Mouse (Mus musculus): ENCODE data around the gene Casp12. TPM values are rescaled to one million over a fixed set of nuclear protein-coding genes. Genes with fewer than 3 reads are reported as not detected.
"Not testable (repeated sequence)": the region's sequence is repeated elsewhere in the genome, so short reads cannot be mapped to it uniquely, and the experiment has no call there.

The Casp12 gene
- polyA plus RNA-seq, 1 experiment, result 1.4 TPM

- TF ChIP-seq CTCF (conservative IDR thresholded peaks at IDR 0.05; ENCODE audit: insufficient read depth, insufficient read length, low read depth, low read length), result no peak
- TF ChIP-seq POLR2A (IDR thresholded peaks at IDR 0.05; ENCODE audit: low read depth, low read length), result no peak
- Histone ChIP-seq H3K4me1 (ENCODE audit: control insufficient read depth, insufficient read depth, low read length) (no peaks in the 10 kb centered on the region), H3K27me3 (replicated peaks; ENCODE audit: control insufficient read depth, insufficient read depth, low read length) (no peaks in the 10 kb centered on the region), H3K27ac (ENCODE audit: insufficient read depth, low read depth, low read length) (no peak overlapping the region), H3K4me3 (ENCODE audit: insufficient read depth, low read depth, low read length) (no peak overlapping the region), H3K36me3 (ENCODE audit: control insufficient read depth, insufficient read depth, low read length) (no peaks in the 10 kb centered on the region)
- no peak for DNase-seq
These were observed 11.6 kb downstream of the Casp12 start for GRCm38 (mm10) chr9:5356801-5357200.

- Histone ChIP-seq H3K4me3 (ENCODE audit: insufficient read depth, low read depth, low read length) (no peak overlapping the region), H3K27ac (ENCODE audit: insufficient read depth, low read depth, low read length) (no peak overlapping the region), H3K27me3 (replicated peaks; ENCODE audit: control insufficient read depth, insufficient read depth, low read length) (no peaks in the 10 kb centered on the region), H3K4me1 (ENCODE audit: control insufficient read depth, insufficient read depth, low read length) (no peaks in the 10 kb centered on the region), H3K36me3 (ENCODE audit: control insufficient read depth, insufficient read depth, low read length) (no peaks in the 10 kb centered on the region)
- TF ChIP-seq POLR2A (IDR thresholded peaks at IDR 0.05; ENCODE audit: low read depth, low read length) (no peak), CTCF (conservative IDR thresholded peaks at IDR 0.05; ENCODE audit: insufficient read depth, insufficient read length, low read depth, low read length) (no peak)
- no peak for DNase-seq
These were observed 48.3 kb downstream of the Casp12 start for GRCm38 (mm10) chr9:5393561-5393960.

- WGBS, result 76% methylated on average over 5 of the region's 5 CpGs
- not testable (repeated sequence) for H3K27me3 ChIP-seq (replicated peaks; ENCODE audit: control insufficient read depth, insufficient read depth, low read length); DNase-seq; H3K27ac ChIP-seq (ENCODE audit: insufficient read depth, low read depth, low read length); H3K4me3 ChIP-seq (ENCODE audit: insufficient read depth, low read depth, low read length); H3K36me3 ChIP-seq (ENCODE audit: control insufficient read depth, insufficient read depth, low read length); H3K4me1 ChIP-seq (ENCODE audit: control insufficient read depth, insufficient read depth, low read length)
These were observed 50.6 kb downstream of the Casp12 start for GRCm38 (mm10) chr9:5395861-5396260.

- no peak for DNase-seq
- 89% methylated on average over 1 of the region's 1 CpGs for WGBS
- no peak overlapping the region for H3K27ac ChIP-seq (ENCODE audit: insufficient read depth, low read depth, low read length)
- no peak for TF ChIP-seq CTCF (conservative IDR thresholded peaks at IDR 0.05; ENCODE audit: insufficient read depth, insufficient read length, low read depth, low read length)
- H3K36me3 ChIP-seq (ENCODE audit: control insufficient read depth, insufficient read depth, low read length), result no peaks in the 10 kb centered on the region
- H3K4me3 ChIP-seq (ENCODE audit: insufficient read depth, low read depth, low read length), result no peak overlapping the region
- H3K4me1 ChIP-seq (ENCODE audit: control insufficient read depth, insufficient read depth, low read length), result no peaks in the 10 kb centered on the region
- no peaks in the 10 kb centered on the region for H3K27me3 ChIP-seq (replicated peaks; ENCODE audit: control insufficient read depth, insufficient read depth, low read length)
These were observed 65.8 kb downstream of the Casp12 start for GRCm38 (mm10) chr9:5410988-5411568.

- no peaks in the 10 kb centered on the region for H3K36me3 ChIP-seq (ENCODE audit: control insufficient read depth, insufficient read depth, low read length)
- 54% methylated on average over 4 of the region's 4 CpGs for WGBS
- TF ChIP-seq CTCF (conservative IDR thresholded peaks at IDR 0.05; ENCODE audit: insufficient read depth, insufficient read length, low read depth, low read length), result no peak
- no peak for TF ChIP-seq POLR2A (IDR thresholded peaks at IDR 0.05; ENCODE audit: low read depth, low read length)
- no peaks in the 10 kb centered on the region for H3K27me3 ChIP-seq (replicated peaks; ENCODE audit: control insufficient read depth, insufficient read depth, low read length)
- no peak for DNase-seq
- no peak overlapping the region for H3K27ac ChIP-seq (ENCODE audit: insufficient read depth, low read depth, low read length)
- no peak overlapping the region for H3K4me3 ChIP-seq (ENCODE audit: insufficient read depth, low read depth, low read length)
- no peaks in the 10 kb centered on the region for H3K4me1 ChIP-seq (ENCODE audit: control insufficient read depth, insufficient read depth, low read length)
These were observed 67.3 kb downstream of the Casp12 start for GRCm38 (mm10) chr9:5412446-5413111.

- WGBS, result 74% methylated on average over 2 of the region's 2 CpGs
- TF ChIP-seq CTCF (conservative IDR thresholded peaks at IDR 0.05; ENCODE audit: insufficient read depth, insufficient read length, low read depth, low read length), result no peak
- no peak for TF ChIP-seq POLR2A (IDR thresholded peaks at IDR 0.05; ENCODE audit: low read depth, low read length)
- no peak overlapping the region for H3K4me3 ChIP-seq (ENCODE audit: insufficient read depth, low read depth, low read length)
These were observed 72.6 kb downstream of the Casp12 start for GRCm38 (mm10) chr9:5417871-5418270.

More at GRCm38 (mm10) chr9:5417871-5418270, 72.6 kb downstream of the Casp12 start:
- H3K36me3 ChIP-seq (ENCODE audit: control insufficient read depth, insufficient read depth, low read length), result no peaks in the 10 kb centered on the region
- no peaks in the 10 kb centered on the region for H3K4me1 ChIP-seq (ENCODE audit: control insufficient read depth, insufficient read depth, low read length)
- no peak overlapping the region for H3K27ac ChIP-seq (ENCODE audit: insufficient read depth, low read depth, low read length)
- DNase-seq, result no peak
- H3K27me3 ChIP-seq (replicated peaks; ENCODE audit: control insufficient read depth, insufficient read depth, low read length), result no peaks in the 10 kb centered on the region

Other genes starting within 250 kb of the Casp12 start
- gene Casp1, start 46.9 kb upstream of the Casp12 start, polyA plus RNA-seq (2012; rRNA removed), result 0.30 and 0.61 TPM in 2 replicates
- 1.7 and 2.0 TPM in 2 replicates for gene Casp4, start 36.6 kb upstream of the Casp12 start, polyA plus RNA-seq (2012; rRNA removed)